Mouse (Mus musculus) CH12.LX (cell line): ENCODE results near the gene Atrnl1. TPM values are rescaled to one million over a fixed set of nuclear protein-coding genes. Genes with fewer than 3 reads are reported as not detected.

ENCODE experiments used
- DNase-seq: peaks from one replicate; pipeline ENCODE4 v3.0.0-alpha.2; 2013; ENCODE audit errors: extremely low read depth
- H3K27ac ChIP-seq: 2 replicates; pipeline ENCODE4 v1.5.1; 2012; ENCODE audit warnings: low read depth, mild to moderate bottlenecking, control low read depth, moderate library complexity; ENCODE audit not compliant: insufficient read depth
- H3K27me3 ChIP-seq: replicated peaks from 2 replicates; pipeline ENCODE3; 2012; ENCODE audit warnings: inconsistent platforms
- H3K36me3 ChIP-seq, 2 experiments: replicated peaks in 1 of 2; 2 replicates each; pipeline versions ENCODE3 to v1.6.1; 2012; ENCODE audit warnings: inconsistent platforms in 1 of 2, low read length in 1 of 2, mild to moderate bottlenecking in 1 of 2, mixed read lengths in 1 of 2, moderate library complexity in 1 of 2; ENCODE audit not compliant: control insufficient read depth in 1 of 2, insufficient read depth in 1 of 2
- H3K4me1 ChIP-seq, 2 experiments: 2 replicates each; pipeline ENCODE4 v1.6.1; 2012; ENCODE audit warnings: inconsistent platforms in 1 of 2, moderate library complexity in 1 of 2; ENCODE audit not compliant: insufficient read depth in 2 of 2, control insufficient read depth in 1 of 2
- H3K4me2 ChIP-seq: 2 replicates; pipeline ENCODE4 v1.6.1; 2012; ENCODE audit warnings: low read depth, mild to moderate bottlenecking, control low read depth; ENCODE audit not compliant: poor library complexity, insufficient read depth, severe bottlenecking
- H3K4me3 ChIP-seq, 3 experiments: fragments of 150-350 bp in 1 of 3; sonication (generic) in 1 of 3; replicated peaks in 1 of 3; 2 replicates each; pipeline versions ENCODE3 to v1.5.1; 2011 to 2012; ENCODE audit warnings: low read depth in 2 of 3, low read length in 2 of 3, mild to moderate bottlenecking in 2 of 3, moderate library complexity in 2 of 3, control low read depth in 1 of 3, improper control_type of control experiment in 1 of 3, inconsistent platforms in 1 of 3, mixed read lengths in 1 of 3; ENCODE audit not compliant: poor library complexity in 1 of 3
- H3K79me2 ChIP-seq: replicated peaks from 2 replicates; pipeline ENCODE4 v1.6.1; 2012; ENCODE audit warnings: mild to moderate bottlenecking, moderate library complexity; ENCODE audit not compliant: control insufficient read depth, poor library complexity, insufficient read depth, severe bottlenecking; ENCODE audit errors: extremely low read depth
- H3K9ac ChIP-seq: 2 replicates; pipeline ENCODE4 v1.6.1; 2012; ENCODE audit warnings: low read depth, mild to moderate bottlenecking, control low read depth, moderate library complexity; ENCODE audit not compliant: insufficient read depth
- H3K9me3 ChIP-seq: replicated peaks from 2 replicates; pipeline ENCODE3; 2012; ENCODE audit warnings: low read length, inconsistent platforms, mixed read lengths
- BHLHE40 ChIP-seq: IDR thresholded peaks from 2 replicates; pipeline ENCODE4 v1.6.1; 2011; ENCODE audit warnings: mild to moderate bottlenecking, low read depth, low read length, improper control_type of control experiment
- CTCF ChIP-seq, 2 experiments: IDR thresholded peaks in 1 of 2; conservative IDR thresholded peaks in 1 of 2; 2 replicates each; pipeline ENCODE4 v1.5.1; 2011 to 2012; ENCODE audit warnings: low read depth in 2 of 2, low read length in 2 of 2, improper control_type of control experiment in 1 of 2, inconsistent platforms in 1 of 2, mild to moderate bottlenecking in 1 of 2, moderate library complexity in 1 of 2
- E2F4 ChIP-seq: IDR thresholded peaks from 2 replicates; pipeline ENCODE4 v1.6.1; 2011; ENCODE audit warnings: low read depth, low read length, improper control_type of control experiment; ENCODE audit not compliant: insufficient replicate concordance
- ELF1 ChIP-seq: IDR thresholded peaks from 2 replicates; pipeline ENCODE4 v1.6.1; 2014; ENCODE audit warnings: low read depth, mild to moderate bottlenecking, inconsistent platforms, low read length, improper control_type of control experiment
- EP300 ChIP-seq: IDR thresholded peaks from 2 replicates; pipeline ENCODE4 v1.6.1; 2011; ENCODE audit warnings: low read length, improper control_type of control experiment
- GABPA ChIP-seq: IDR thresholded peaks from 2 replicates; pipeline ENCODE4 v1.6.1; 2012; ENCODE audit warnings: low read depth, low read length, improper control_type of control experiment, inconsistent platforms; ENCODE audit not compliant: insufficient replicate concordance
- HCFC1 ChIP-seq: IDR thresholded peaks from 2 replicates; pipeline ENCODE4 v1.6.1; 2012; ENCODE audit warnings: low read depth, mild to moderate bottlenecking, inconsistent platforms, low read length, improper control_type of control experiment
- IRF4 ChIP-seq: IDR thresholded peaks from 2 replicates; pipeline ENCODE4 v1.6.1; 2014; ENCODE audit warnings: low read depth, mild to moderate bottlenecking, inconsistent platforms, low read length, improper control_type of control experiment
- JUND ChIP-seq: conservative IDR thresholded peaks from 2 replicates; pipeline ENCODE4 v1.6.1; 2011; ENCODE audit warnings: low read depth, low read length, improper control_type of control experiment
- KAT2A ChIP-seq: IDR thresholded peaks from 2 replicates; pipeline ENCODE4 v1.6.1; 2012; ENCODE audit warnings: low read length, improper control_type of control experiment, inconsistent platforms; ENCODE audit not compliant: insufficient replicate concordance
- MAX ChIP-seq: IDR thresholded peaks from 2 replicates; pipeline ENCODE4 v1.6.1; 2011; ENCODE audit warnings: low read length, improper control_type of control experiment
- NELFE ChIP-seq: IDR thresholded peaks from 2 replicates; pipeline ENCODE4 v1.6.1; 2011; ENCODE audit warnings: low read depth, low read length, improper control_type of control experiment
- NRF1 ChIP-seq: IDR thresholded peaks from 2 replicates; pipeline ENCODE4 v1.6.1; 2014; ENCODE audit warnings: low read depth, mild to moderate bottlenecking, inconsistent platforms, low read length, improper control_type of control experiment, moderate library complexity
- POLR2A ChIP-seq: IDR thresholded peaks from 2 replicates; pipeline ENCODE4 v1.6.1; 2011; ENCODE audit warnings: low read depth, mild to moderate bottlenecking, improper control_type of control experiment, low read length
- RCOR1 ChIP-seq: conservative IDR thresholded peaks from 2 replicates; pipeline ENCODE4 v1.6.1; 2012; ENCODE audit warnings: low read depth, mild to moderate bottlenecking, inconsistent platforms, low read length, improper control_type of control experiment
- TCF12 ChIP-seq: IDR thresholded peaks from 2 replicates; pipeline ENCODE4 v1.6.1; 2014; ENCODE audit warnings: low read depth, mild to moderate bottlenecking, inconsistent platforms, low read length, improper control_type of control experiment
- UBTF ChIP-seq: IDR thresholded peaks from 2 replicates; pipeline ENCODE4 v1.6.1; 2012; ENCODE audit warnings: low read depth, mild to moderate bottlenecking, inconsistent platforms, low read length, improper control_type of control experiment, moderate library complexity
- USF2 ChIP-seq: conservative IDR thresholded peaks from 2 replicates; pipeline ENCODE4 v1.6.1; 2011; ENCODE audit warnings: low read depth, low read length, improper control_type of control experiment
- ZC3H11A ChIP-seq: IDR thresholded peaks from 2 replicates; pipeline ENCODE4 v1.6.1; 2012; ENCODE audit warnings: low read depth, mild to moderate bottlenecking, inconsistent platforms, low read length, improper control_type of control experiment
- ZKSCAN1 ChIP-seq: IDR thresholded peaks from 2 replicates; pipeline ENCODE4 v1.6.1; 2012; ENCODE audit warnings: low read depth, inconsistent platforms, low read length, improper control_type of control experiment, borderline replicate concordance
- dilution Hi-C: fragments of 300-500 bp; cut with MboI; formaldehyde crosslinking; loops from 2 replicates; pipeline ENCODE4 v1.14.3; 2020; ENCODE audit warnings: low sequenced_read_pairs; ENCODE audit not compliant: extremely low pct_unique_long_range_greater_than_20kb, extremely low pct_ligation_motif_present
- in situ Hi-C: fragments of 300-500 bp; cut with MboI; formaldehyde crosslinking; loops from 3 replicates; pipeline ENCODE4 v1.14.3; 2019; ENCODE audit warnings: low sequenced_read_pairs, low pct_ligation_motif_present, low pct_unique_long_range_greater_than_20kb, mixed read lengths
- polyA plus RNA-seq: library from polyadenylated mRNA; unstranded; fragments of >175 nt; gene quantifications from 2 replicates; pipeline ENCODE4 v1.2.1, GENCODE M21; 2012; ENCODE audit warnings: low read depth; ENCODE audit not compliant: insufficient read length
- total RNA-seq, 2 experiments: library from RNA; depleted of rRNA; stranded (reverse); fragments of 300-350 nt in 1 of 2; fragments of >200 nt in 1 of 2; gene quantifications; 2 replicates each; pipeline ENCODE4 v1.2.3; 2012 to 2014

Gene Atrnl1
- total and polyA plus RNA-seq, 3 experiments: 1.9 TPM

- Histone ChIP-seq H3K9me3 (no peaks in the 10 kb centered on the region), H3K4me2 (no peak overlapping the region), H3K36me3 (peaks cover 0 to 3% of the 10 kb centered on the region in 2 experiments), H3K79me2 (no peaks in the 10 kb centered on the region), H3K4me1 (peaks cover 3 to 7% of the 10 kb centered on the region in 2 experiments; a peak in 3 of 4 replicates), H3K4me3 (no peak overlapping the region), H3K9ac (no peak overlapping the region), H3K27me3 (no peaks in the 10 kb centered on the region), H3K27ac (no peak overlapping the region)
- dilution Hi-C loops (no loop called here), in situ Hi-C loops (no loop called here)
- DNase-seq: no peak
- no peak for TF ChIP-seq GABPA
- peak; percentile 10 to 31; a peak in 1 of 4 replicates for TF ChIP-seq CTCF (conservative IDR thresholded peaks at IDR 0.05 in 1 of 2, IDR thresholded peaks at IDR 0.05 in 1 of 2; ENCODE audit: low read depth in 2 of 2, low read length in 2 of 2)
These were observed 507.5 kb downstream of the Atrnl1 start for GRCm38 (mm10) chr19:58118141-58118835.

- in situ Hi-C loops: no loop called here
- no peaks in the 10 kb centered on the region for H3K79me2 ChIP-seq
- H3K4me1 ChIP-seq: peaks cover 0 to 7% of the 10 kb centered on the region in 2 experiments; a peak in 2 of 4 replicates
- H3K9ac ChIP-seq: no peak overlapping the region
- H3K4me2 ChIP-seq: no peak overlapping the region
- no peaks in the 10 kb centered on the region for H3K9me3 ChIP-seq
- H3K27me3 ChIP-seq: no peaks in the 10 kb centered on the region
- H3K27ac ChIP-seq: no peak overlapping the region
- no peak for DNase-seq
- peaks cover 0 to 3% of the 10 kb centered on the region in 2 experiments for H3K36me3 ChIP-seq
- dilution Hi-C loops: no loop called here
- TF ChIP-seq HCFC1 (0 out of 2 replicates have a peak, but pooled peaks have one; percentile 25), RCOR1 (no peak), POLR2A (no peak)
- no peak overlapping the region for H3K4me3 ChIP-seq
These were observed 508.0 kb downstream of the Atrnl1 start for GRCm38 (mm10) chr19:58118864-58119263.

GRCm38 (mm10) chr19:58119681-58120173 lies 508.9 kb downstream of the Atrnl1 start:
- Histone ChIP-seq H3K9ac (no peak overlapping the region), H3K4me3 (no peak overlapping the region), H3K4me1 (peaks cover 0 to 7% of the 10 kb centered on the region in 2 experiments; a peak in 2 of 4 replicates), H3K4me2 (0 out of 2 replicates have a peak overlapping the region, but pooled peaks have one; percentile 34), H3K27me3 (no peaks in the 10 kb centered on the region), H3K9me3 (no peaks in the 10 kb centered on the region), H3K27ac (no peak overlapping the region), H3K79me2 (no peaks in the 10 kb centered on the region), H3K36me3 (peaks cover 0 to 3% of the 10 kb centered on the region in 2 experiments)
- dilution Hi-C loops (no loop called here), in situ Hi-C loops (no loop called here)
- no peak for DNase-seq
- TF ChIP-seq JUND (no peak), POLR2A (no peak), EP300 (no peak), NELFE (no peak), RCOR1 (no peak), USF2 (no peak), UBTF (no peak), KAT2A (no peak), TCF12 (no peak), E2F4 (no peak), MAX (no peak), ZC3H11A (no peak), BHLHE40 (no peak), NRF1 (no peak), CTCF (conservative IDR thresholded peaks at IDR 0.05 in 1 of 2, IDR thresholded peaks at IDR 0.05 in 1 of 2; ENCODE audit: low read depth in 2 of 2, low read length in 2 of 2) (no peak), IRF4 (no peak), ZKSCAN1 (no peak), ELF1 (no peak)
